Mouse (Mus musculus) E14TG2a.4 (cell line): ENCODE data around the gene Rap1b.

Experiments
- CTCF ChIP-seq: conservative IDR thresholded peaks from 2 replicates; pipeline ENCODE4 v1.5.1; 2014; ENCODE audit warnings: low read length
- NANOG ChIP-seq: IDR thresholded peaks from 2 replicates; pipeline ENCODE4 v1.6.1; 2014; ENCODE audit warnings: borderline replicate concordance, low read length, mixed read lengths
- POU5F1 ChIP-seq: IDR thresholded peaks from 2 replicates; pipeline ENCODE4 v1.6.1; 2014; ENCODE audit warnings: low read length, borderline replicate concordance

- TF ChIP-seq CTCF (peak; percentile 77), NANOG (no peak), POU5F1 (no peak)
Measured at GRCm38 (mm10) chr10:117852648-117853192, 6.9 kb upstream of the Rap1b start.
